Mouse (Mus musculus) heart, adult 2 months (tissue): ENCODE results near the gene Zmiz1.

Experiments
- CTCF ChIP-seq: fragments of 200-600 bp; IDR thresholded peaks from 2 replicates; pipeline ENCODE4 v1.8.1; 2022; ENCODE audit warnings: antibody characterized with exemption, mild to moderate bottlenecking, moderate library complexity
- EP300 ChIP-seq: fragments of 200-500 bp; IDR thresholded peaks from 2 replicates; pipeline ENCODE4 v1.6.1; 2011; ENCODE audit warnings: low read depth, low read length, control low read depth; ENCODE audit not compliant: insufficient read depth
- POLR2A ChIP-seq: fragments of 200-500 bp; IDR thresholded peaks from 2 replicates; pipeline ENCODE4 v1.6.1; 2011; ENCODE audit warnings: mild to moderate bottlenecking, low read depth, low read length, control low read depth; ENCODE audit not compliant: insufficient read depth

GRCm38 (mm10) chr14:25630647-25631409 is 171.8 kb downstream of the Zmiz1 start:
- TF ChIP-seq CTCF (no peak), POLR2A (no peak), EP300 (no peak)
